Mouse (Mus musculus) megakaryocyte, embryonic 14.5 days (primary cell): ENCODE measurements at regions not wholly inside any gene's neighbourhood (a gene's known extent, or its start where the extent isn't known, plus 50 kb on each side); places are given as distances from the start of the nearest gene placed in this dataset.
"Not testable (repeated sequence)": the region's sequence is repeated elsewhere in the genome, so short reads cannot be mapped to it uniquely, and the experiment has no call there.

ENCODE experiments used
- H3K27me3 ChIP-seq: replicated peaks from 2 replicates; pipeline ENCODE3; 2012; ENCODE audit warnings: inconsistent platforms
- H3K36me3 ChIP-seq: replicated peaks from 2 replicates; pipeline ENCODE3; 2012; ENCODE audit warnings: low read length, inconsistent platforms, mixed read lengths
- H3K4me1 ChIP-seq: 2 replicates; pipeline ENCODE4 v1.6.1; 2012; ENCODE audit warnings: inconsistent platforms
- H3K4me3 ChIP-seq: replicated peaks from 2 replicates; pipeline ENCODE3; 2012; ENCODE audit warnings: moderate library complexity, mild to moderate bottlenecking, inconsistent platforms
- H3K9me3 ChIP-seq: 2 replicates; pipeline ENCODE4 v1.6.1; 2012; ENCODE audit warnings: inconsistent platforms
- FLI1 ChIP-seq: IDR thresholded peaks from 2 replicates; pipeline ENCODE4 v1.6.1; 2012; ENCODE audit warnings: low read length, inconsistent platforms, mixed read lengths
- GATA1 ChIP-seq: IDR thresholded peaks from 3 replicates; pipeline ENCODE4 v1.6.1; 2012; ENCODE audit warnings: mixed read lengths, low read length, inconsistent platforms, borderline replicate concordance

DNA sequence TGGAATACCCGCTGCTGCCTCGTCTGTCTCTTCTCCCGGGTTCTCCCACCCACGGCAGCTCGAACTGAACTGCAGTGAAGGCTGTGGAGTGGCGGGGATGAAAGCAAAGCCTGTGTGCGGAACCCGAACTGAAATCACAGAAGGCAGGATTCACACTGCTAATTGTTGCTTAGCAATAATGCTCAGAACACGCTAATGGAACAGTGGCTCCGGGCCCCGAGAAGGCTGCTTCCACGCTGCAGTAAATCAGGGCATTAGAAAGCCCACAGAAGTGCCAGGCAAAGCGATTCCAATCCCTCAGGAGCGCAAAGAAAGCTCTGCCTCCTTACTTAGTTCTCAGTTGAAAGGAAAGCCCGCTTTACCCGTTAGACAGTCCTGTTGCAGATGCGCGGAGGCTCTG lies 141.6 kb downstream of the Gxylt1 start:
- Histone ChIP-seq H3K36me3 (no peaks in the 10 kb centered on the region), H3K4me3 (no peak overlapping the region), H3K27me3 (no peaks in the 10 kb centered on the region), H3K4me1 (peaks cover 8% of the 10 kb centered on the region), H3K9me3 (0 out of 2 replicates have a peak, but pooled peaks cover 7% of the 10 kb centered on the region)
- TF ChIP-seq GATA1 (no peak), FLI1 (no peak)

DNA sequence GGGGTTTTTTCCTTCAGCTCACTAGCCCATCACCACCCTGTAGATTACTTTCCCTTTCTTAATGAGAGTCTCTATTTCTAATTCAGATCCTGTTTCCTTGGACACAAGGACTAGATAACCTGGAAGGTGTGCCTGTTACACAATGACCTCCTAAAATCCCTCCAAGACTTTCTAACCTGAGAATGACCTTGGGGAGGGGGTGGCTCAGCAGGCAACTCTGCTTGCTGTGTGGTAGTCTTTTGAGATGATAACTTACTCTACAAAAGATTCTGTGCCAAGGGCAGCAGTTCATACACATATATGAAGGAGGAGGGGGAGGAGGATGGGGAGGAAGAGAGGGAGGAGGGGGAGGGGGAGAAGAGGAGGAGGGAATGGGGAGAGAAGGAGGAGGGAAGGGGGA lies 143.9 kb downstream of the Gxylt1 start:
- TF ChIP-seq FLI1 (no peak), GATA1 (no peak)
- Histone ChIP-seq H3K4me1 (peaks cover 8% of the 10 kb centered on the region), H3K36me3 (no peaks in the 10 kb centered on the region), H3K27me3 (no peaks in the 10 kb centered on the region), H3K9me3 (0 out of 2 replicates have a peak, but pooled peaks cover 7% of the 10 kb centered on the region), H3K4me3 (no peak overlapping the region)

DNA sequence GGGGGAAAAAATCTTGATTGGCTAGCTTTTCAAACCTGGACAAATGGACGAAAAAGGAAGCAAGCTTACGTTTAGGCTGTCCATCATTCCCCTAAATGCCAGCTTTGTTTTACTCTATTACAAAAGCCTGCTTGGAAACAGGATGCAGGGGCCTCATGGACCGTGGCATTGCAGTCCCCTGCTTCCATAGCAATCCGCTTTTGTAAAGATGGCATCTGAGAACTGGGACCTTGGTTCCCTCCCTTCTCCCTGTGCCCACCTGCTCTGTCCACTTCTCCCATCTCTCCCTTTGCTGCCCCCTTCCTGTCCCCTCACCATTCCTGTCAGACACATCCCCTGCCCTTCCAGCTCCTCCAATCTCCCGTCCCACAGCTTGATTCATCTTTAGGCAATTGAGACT lies 149.7 kb downstream of the Gxylt1 start:
- no peaks in the 10 kb centered on the region for H3K9me3 ChIP-seq

DNA sequence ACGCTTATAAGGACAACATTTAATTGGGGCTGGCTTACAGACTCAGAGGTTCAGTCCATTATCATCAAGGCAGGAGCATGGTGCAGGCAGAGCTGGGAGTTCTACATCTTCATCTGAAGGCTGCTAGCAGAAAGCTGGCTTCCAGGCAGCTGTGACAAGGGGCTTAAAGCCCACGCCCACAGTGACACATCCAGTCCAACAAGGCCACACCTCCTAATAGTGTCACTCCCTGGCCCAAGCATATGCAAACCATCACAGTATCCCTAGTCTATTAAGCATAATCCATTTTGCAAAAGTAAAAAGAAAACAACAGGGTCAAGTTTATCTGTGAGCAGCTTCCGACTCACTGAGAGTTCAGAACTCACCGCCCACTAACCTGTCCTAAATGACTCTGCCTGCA lies 153.8 kb downstream of the Gxylt1 start:
- TF ChIP-seq FLI1 (no peak), GATA1 (no peak)
- Histone ChIP-seq H3K36me3 (peaks cover 3% of the 10 kb centered on the region), H3K27me3 (no peaks in the 10 kb centered on the region), H3K4me3 (no peak overlapping the region), H3K9me3 (peaks cover 11% of the 10 kb centered on the region), H3K4me1 (peaks cover 17% of the 10 kb centered on the region)

More for the DNA sequence above, 149.7 kb downstream of the Gxylt1 start:
- Histone ChIP-seq H3K36me3 (no peaks in the 10 kb centered on the region), H3K4me3 (no peak overlapping the region), H3K27me3 (no peaks in the 10 kb centered on the region), H3K4me1 (peaks cover 23% of the 10 kb centered on the region)
- no peak for TF ChIP-seq FLI1
- TF ChIP-seq GATA1: no peak

DNA sequence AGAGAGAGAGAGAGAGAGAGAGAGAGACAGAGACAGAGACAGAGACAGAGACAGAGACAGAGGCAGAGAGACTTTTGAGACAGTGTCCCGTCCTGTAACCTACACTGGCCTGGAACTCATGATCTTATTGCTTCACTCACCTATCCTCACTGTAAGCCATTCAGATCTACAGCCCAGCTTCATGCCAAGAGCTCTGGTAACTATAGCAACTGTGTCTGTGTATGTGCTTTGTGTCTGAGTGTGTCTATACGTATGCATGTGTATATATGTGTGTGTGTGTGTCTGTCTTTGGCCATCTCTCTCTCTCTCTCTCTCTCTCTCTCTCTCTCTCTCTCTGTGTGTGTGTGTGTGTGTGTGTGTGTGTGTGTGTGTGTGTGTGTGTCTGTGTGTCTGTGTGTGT lies 157.2 kb downstream of the Gxylt1 start:
- not testable (repeated sequence) for H3K36me3 ChIP-seq, H3K4me3 ChIP-seq, H3K27me3 ChIP-seq
- H3K4me1 ChIP-seq: peaks cover 17% of the 10 kb centered on the region
- peaks cover 14% of the 10 kb centered on the region for H3K9me3 ChIP-seq

DNA sequence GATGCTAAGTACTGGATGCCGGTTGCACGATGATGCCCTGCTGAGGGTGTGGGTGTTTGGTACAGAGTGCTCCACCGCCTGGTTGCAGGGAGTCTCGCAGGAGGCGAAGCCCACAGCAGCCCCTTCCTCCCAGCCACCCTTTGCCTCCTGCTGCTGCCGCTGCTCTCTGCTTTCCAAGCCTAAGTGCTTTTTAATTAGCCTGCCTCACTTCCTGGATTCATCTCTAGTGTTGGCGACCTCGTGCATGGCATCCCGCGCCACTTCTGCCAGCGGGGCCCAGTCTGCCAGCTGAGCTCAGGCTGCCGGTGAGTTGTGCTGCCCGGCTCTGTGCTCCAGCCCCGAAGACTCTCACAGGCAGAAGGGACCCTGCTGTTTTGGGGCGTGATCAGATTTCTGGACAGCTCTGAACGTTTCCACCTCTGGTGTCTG lies 159.3 kb downstream of the Gxylt1 start:
- Histone ChIP-seq H3K36me3 (peaks cover 3% of the 10 kb centered on the region), H3K27me3 (no peaks in the 10 kb centered on the region), H3K4me3 (peak overlapping the region; percentile 53), H3K9me3 (peaks cover 14% of the 10 kb centered on the region), H3K4me1 (peaks cover 12% of the 10 kb centered on the region)
- TF ChIP-seq GATA1 (no peak), FLI1 (no peak)

DNA sequence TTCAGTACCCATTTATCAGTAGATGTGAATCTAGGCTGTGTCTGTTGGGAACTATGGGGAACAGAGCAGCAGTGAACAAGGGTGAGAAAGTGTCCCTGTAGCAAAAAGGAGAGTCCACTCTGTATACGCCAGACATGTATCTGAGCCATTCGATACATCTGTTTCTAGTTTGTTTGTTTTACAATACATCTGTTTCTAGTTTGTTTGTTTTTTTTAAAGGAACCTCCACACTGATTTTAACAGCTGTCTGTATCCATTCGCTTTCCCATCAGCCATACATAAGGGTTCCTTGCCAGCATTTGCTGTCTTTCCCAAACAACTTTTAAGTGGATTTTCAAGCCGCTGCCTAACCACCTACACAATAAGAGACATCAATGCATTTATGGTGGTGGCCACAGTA lies 170.0 kb downstream of the Gxylt1 start:
- Histone ChIP-seq H3K36me3 (no peaks in the 10 kb centered on the region), H3K27me3 (no peaks in the 10 kb centered on the region), H3K4me1 (no peaks in the 10 kb centered on the region), H3K4me3 (no peak overlapping the region), H3K9me3 (peaks cover 7% of the 10 kb centered on the region; the same call in 1 of the 2 replicates)
- TF ChIP-seq FLI1 (no peak), GATA1 (no peak)

DNA sequence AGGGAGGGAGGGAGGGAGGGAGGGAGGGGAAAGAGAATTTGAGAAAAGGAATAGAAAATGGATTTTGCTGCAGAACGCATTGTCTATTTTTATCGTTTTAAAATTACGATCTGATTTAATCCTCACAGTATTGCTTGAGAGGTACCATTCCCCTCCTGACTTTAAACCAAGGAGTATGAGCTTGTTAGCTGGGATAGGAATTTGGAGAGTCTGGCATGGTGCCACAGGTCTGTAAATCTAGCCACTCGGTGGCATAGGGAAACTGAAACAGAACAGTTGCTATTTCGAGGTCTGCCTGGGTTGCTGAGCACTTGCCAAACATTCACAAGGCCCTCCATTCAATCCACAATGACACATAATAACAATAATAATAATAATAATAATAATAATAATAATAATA lies 171.6 kb downstream of the Gxylt1 start:
- H3K27me3 ChIP-seq: no peaks in the 10 kb centered on the region
- H3K9me3 ChIP-seq: peaks cover 3% of the 10 kb centered on the region; the same call in 1 of the 2 replicates
- TF ChIP-seq GATA1 (no peak), FLI1 (no peak)
- no peak overlapping the region for H3K4me3 ChIP-seq
- H3K4me1 ChIP-seq: no peaks in the 10 kb centered on the region
- no peaks in the 10 kb centered on the region for H3K36me3 ChIP-seq

DNA sequence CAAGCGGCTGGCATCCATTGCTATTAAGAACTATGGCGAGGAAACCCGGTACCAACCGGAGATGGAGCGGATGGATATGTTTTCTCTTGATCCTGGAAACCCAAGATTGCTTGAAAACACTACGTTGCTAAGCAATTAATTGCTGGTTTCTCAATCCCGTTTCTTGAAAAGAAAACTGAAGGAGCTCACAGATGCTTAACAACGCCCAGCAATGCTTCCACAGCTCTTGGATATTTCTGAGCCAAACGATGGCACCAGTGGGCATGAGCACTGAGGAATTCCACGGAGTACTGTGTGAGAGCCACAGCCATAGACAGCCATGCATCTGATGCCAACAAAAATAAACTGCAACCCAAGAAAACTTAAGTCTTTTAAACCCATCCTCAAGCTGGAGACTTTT lies 173.1 kb downstream of the Gxylt1 start:
- TF ChIP-seq FLI1 (no peak), GATA1 (no peak)
- Histone ChIP-seq H3K9me3 (peaks cover 5% of the 10 kb centered on the region), H3K36me3 (peaks cover 2% of the 10 kb centered on the region)

DNA sequence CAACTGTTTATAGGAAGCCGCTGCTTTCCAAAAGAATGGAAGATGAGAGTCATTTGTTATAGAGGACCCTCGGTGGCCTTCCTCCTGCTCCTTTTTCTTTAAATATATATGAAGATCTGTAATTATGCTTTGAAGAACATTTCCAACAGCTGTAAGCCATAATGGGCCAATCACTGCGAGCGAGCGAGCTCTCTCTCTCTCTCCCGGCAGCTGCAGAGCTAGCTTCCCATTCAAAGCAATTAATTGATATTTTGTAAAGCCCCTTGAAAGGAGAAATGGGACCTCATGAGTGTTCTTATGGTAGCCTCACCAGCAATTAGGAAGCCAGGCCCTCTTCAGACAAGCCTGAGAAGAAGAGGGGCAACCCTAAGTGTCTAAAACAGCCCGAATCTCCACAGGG lies 174.1 kb downstream of the Gxylt1 start:
- TF ChIP-seq GATA1 (no peak), FLI1 (no peak)
- Histone ChIP-seq H3K9me3 (peaks cover 5% of the 10 kb centered on the region), H3K4me3 (no peak overlapping the region), H3K27me3 (no peaks in the 10 kb centered on the region), H3K4me1 (peaks cover 3% of the 10 kb centered on the region; the same call in 1 of the 2 replicates), H3K36me3 (peaks cover 2% of the 10 kb centered on the region)

More for the DNA sequence above, 173.1 kb downstream of the Gxylt1 start:
- Histone ChIP-seq H3K4me1 (no peaks in the 10 kb centered on the region), H3K27me3 (no peaks in the 10 kb centered on the region), H3K4me3 (no peak overlapping the region)

DNA sequence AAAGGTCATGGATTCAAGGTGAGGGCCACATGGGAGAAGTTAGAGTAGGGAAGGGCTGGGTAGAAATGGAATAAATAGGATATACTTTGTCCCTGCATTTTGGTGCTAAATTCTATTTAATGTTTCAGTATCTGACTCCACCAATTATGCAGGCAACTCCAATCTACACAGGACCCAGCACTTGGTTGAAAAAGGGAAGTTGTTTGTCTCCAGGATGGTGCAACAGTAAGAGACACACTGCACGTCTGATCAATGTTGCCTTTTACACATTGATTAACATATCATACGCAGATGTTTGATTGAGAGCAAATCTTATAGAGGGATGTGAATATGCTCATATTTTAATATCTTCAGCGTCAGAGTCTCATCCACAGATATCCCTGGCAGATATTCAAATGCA lies 175.1 kb downstream of the Gxylt1 start:
- Histone ChIP-seq H3K36me3 (peaks cover 2% of the 10 kb centered on the region), H3K4me1 (peaks cover 9% of the 10 kb centered on the region), H3K9me3 (peaks cover 5% of the 10 kb centered on the region), H3K27me3 (no peaks in the 10 kb centered on the region), H3K4me3 (no peak overlapping the region)
- TF ChIP-seq GATA1 (no peak), FLI1 (no peak)
